Mouse (Mus musculus) embryonic fibroblast, embryonic 13.5 days (primary cell): Measurements from ENCODE around the gene Pofut2.

Experiments
- CTCF ChIP-seq: IDR thresholded peaks from 2 replicates; pipeline ENCODE4 v1.5.1; 2011; ENCODE audit warnings: mild to moderate bottlenecking, control low read depth, low read length, moderate library complexity, borderline replicate concordance; ENCODE audit not compliant: insufficient read depth
- POLR2A ChIP-seq: IDR thresholded peaks from 2 replicates; pipeline ENCODE4 v1.6.1; 2011; ENCODE audit warnings: low read depth, mild to moderate bottlenecking, control low read depth, low read length, moderate library complexity

- TF ChIP-seq POLR2A (no peak), CTCF (no peak)
Observed at GRCm38 (mm10) chr10:77214586-77214985, 44.4 kb upstream of the Pofut2 start.
